Mouse (Mus musculus): Measurements from ENCODE around the gene Cdh5.

DNA sequence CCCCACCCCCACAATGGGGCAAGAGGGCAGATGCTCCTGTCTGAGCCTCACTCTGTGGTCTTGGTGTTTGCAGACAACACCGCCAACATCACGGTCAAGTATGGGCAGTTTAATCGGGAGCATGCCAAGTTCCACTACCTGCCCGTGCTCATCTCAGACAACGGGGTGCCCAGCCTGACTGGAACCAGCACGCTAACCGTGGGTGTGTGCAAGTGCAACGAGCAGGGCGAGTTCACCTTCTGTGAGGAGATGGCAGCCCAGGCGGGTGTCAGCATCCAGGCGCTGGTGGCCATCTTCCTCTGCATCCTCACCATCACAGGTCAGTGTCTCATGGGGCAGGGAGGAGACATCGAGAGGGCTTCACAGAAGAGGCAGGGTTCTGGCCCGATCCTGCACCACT lies 39.2 kb downstream of the Cdh5 start:
- TF ChIP-seq CTCF (conservative IDR thresholded peaks at IDR 0.05; ENCODE audit: low read length) = no peak
- TF ChIP-seq POU5F1 (IDR thresholded peaks at IDR 0.05; ENCODE audit: borderline replicate concordance, low read length) = no peak
- TF ChIP-seq NANOG (IDR thresholded peaks at IDR 0.05; ENCODE audit: borderline replicate concordance, low read length) = no peak
